Mouse (Mus musculus): ENCODE results near the gene Rtel1.

GRCm38 (mm10) chr2:181379778-181380177 lies 60.2 kb downstream of the Rtel1 start, which contains the start of gene Lime1:
- TF ChIP-seq MYOG (IDR thresholded peaks at IDR 0.05; ENCODE audit: control insufficient read depth, extremely low read depth, insufficient read length) (no peak), USF1 (IDR thresholded peaks at IDR 0.05; ENCODE audit: low read depth) (no peak), CTCF (IDR thresholded peaks at IDR 0.05; ENCODE audit: control insufficient read depth, insufficient read depth, insufficient read length) (no peak), MYOD1 (IDR thresholded peaks at IDR 0.05; ENCODE audit: control insufficient read depth, insufficient read length, low read depth) (no peak), CEBPB (IDR thresholded peaks at IDR 0.05; ENCODE audit: low read depth) (no peak), MAX (IDR thresholded peaks at IDR 0.05) (no peak), FOSL1 (IDR thresholded peaks at IDR 0.05; ENCODE audit: insufficient read depth, low read length, poor library complexity, severe bottlenecking) (no peak)
